Mouse (Mus musculus) megakaryocyte progenitor cell, adult 5-6 weeks (primary cell): ENCODE measurements at regions not wholly inside any gene's neighbourhood (a gene's known extent, or its start where the extent isn't known, plus 50 kb on each side); places are given as distances from the start of the nearest gene placed in this dataset.
A peak's percentile ranks its signal among the peaks of the same experiment; 100 is the strongest.

Experiments
- ATAC-seq: replicated peaks from 2 replicates; pipeline ENCODE4 v1.8.0; 2016; ENCODE audit warnings: mild to moderate bottlenecking, moderate TSS enrichment, inconsistent platforms; ENCODE audit not compliant: poor library complexity

DNA sequence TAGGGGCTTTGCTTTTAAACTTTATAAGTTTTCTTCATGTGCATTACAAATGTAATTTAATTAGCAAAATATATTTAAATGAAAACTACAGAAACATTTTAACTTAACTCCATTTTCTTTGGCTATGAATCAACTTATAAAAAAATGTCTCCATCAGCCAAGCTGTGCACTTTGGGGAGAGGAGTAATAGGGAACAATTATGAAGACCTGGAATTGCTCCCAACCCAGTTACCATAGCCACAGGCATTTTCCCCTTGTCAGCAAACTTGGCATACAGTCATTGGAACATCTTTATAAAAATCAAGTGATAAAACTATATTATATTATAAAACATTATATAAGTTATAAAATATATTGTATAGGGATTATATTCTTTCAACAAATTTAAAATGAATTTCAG is 65.0 kb downstream of the Atxn7l3b start:
- no peak for ATAC-seq

DNA sequence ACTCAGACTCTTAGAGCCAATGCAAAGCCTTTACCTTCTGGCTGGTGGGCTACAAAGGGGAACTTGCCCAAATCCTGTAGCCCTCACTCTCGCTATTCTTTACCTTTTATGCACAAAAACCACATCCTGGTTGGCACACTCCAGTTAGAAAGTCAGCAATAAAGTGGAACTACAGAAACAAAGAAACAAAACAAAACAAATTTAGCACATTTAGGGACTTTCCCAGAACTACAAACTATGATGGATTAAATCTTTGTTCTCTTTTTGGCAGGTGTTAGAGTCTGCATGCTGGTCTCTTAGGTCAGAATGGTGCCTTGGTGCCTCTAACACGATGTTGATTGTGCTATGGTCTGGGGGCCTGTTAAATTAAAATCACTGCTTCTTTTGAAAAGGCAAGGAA is 65.4 kb downstream of the Atxn7l3b start:
- ATAC-seq: peak; percentile 84

DNA sequence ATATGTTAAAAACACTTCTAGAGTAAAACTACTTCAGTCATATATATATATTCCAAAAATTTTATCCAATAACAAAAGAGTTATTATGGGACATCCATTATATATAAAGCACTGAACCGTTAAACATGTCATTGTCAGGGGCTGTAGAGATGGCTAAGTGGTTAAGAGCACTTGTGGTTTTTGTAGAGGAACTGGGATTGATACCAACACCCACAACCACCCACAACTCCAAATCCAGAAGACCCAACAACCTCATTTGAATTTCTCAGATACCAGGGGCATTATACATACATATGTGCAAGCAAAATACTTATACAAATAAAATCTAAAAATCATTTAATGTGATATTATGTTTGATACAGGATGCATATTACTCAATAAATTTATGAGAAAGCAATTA is 76.8 kb downstream of the Atxn7l3b start:
- ATAC-seq: peak; percentile 83

DNA sequence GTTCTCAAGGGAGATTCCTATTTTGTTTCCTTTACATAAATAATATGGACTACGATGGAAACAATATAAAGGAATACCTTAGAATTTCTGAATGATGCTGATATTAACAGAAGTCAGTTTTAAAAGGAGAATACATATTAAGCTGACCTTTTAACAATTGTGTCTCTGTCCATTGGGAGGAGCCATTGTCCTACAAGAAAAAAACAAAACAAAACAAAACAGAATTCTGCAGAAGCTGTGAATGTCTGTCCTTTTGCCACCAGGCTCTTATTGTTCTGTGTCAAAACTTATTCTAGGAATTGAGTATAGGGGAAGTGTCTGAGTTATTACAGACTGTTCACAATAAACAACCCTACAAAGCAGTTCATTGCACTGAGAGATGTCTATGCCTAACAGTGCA is 82.6 kb downstream of the Atxn7l3b start:
- ATAC-seq: peak; percentile 65

DNA sequence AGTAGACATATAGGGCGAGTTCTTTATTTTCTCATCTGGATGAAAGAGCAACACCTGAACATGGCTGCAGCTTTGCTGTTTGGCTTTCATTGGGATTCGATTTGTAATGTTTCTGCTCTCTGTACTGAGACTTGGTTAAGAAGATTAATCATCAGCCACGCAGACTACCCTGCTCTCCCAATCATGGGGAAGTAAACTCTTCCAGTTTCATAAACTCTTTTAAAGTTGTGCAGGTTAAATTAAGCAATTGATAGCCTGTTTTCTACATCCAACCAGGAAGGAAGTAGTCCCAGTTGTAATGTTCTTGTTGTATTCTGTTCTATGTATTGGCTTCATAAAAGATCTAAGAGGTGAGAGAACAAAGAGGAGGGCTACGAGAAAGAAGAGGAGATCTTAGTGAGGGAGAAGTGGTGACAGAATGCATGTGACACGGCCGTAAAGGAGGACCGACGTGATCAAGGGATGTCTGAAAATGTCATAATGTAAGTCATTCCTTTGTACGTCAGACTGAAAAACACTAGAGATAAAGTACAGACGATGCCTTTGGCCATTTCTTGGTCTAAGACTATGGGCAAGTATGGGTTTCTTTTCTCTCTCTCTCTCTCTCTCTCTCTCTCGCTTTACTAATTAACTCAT is 91.3 kb downstream of the Atxn7l3b start:
- peak; percentile 67 for ATAC-seq

DNA sequence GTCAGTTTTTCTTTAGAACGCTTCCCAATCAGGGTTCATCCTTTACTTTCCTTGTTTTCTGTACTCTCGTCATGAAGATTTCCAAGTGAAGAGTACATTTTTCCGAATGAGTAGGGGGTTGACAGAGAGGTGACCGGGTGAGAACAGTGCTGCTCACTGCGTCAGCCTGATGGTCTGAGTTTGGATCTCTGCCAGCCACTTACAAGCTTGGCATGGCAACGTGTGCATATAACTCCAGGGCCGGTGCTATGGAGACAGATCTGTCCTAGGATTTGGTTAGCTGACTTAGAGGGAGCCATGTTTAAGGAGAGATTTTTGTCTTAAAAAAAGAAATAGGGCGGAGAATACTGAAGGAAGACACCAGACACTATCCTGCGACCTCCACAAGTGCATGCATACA is 92.8 kb downstream of the Atxn7l3b start:
- ATAC-seq: 0 out of 2 replicates have a peak, but pooled peaks have one; percentile 19

DNA sequence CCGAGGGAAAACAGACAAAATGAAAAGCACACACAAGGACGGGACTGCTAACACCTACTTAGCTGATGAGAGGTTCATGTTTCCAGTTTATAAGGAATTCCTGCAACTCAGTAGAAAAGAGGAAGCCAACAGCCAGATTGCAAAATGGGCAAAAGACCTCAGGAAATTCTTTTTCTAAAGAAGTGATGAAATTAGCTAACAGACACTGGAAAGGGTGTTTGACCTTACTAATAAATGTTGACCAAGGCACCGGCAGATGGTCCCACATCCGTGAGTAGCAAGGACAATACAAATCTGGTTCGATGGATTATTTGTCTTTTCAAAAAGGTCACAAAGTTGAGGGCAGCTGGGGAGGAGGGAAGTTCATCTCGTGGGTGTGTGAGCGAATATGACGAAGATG is 93.3 kb downstream of the Atxn7l3b start:
- ATAC-seq: peak; percentile 80

DNA sequence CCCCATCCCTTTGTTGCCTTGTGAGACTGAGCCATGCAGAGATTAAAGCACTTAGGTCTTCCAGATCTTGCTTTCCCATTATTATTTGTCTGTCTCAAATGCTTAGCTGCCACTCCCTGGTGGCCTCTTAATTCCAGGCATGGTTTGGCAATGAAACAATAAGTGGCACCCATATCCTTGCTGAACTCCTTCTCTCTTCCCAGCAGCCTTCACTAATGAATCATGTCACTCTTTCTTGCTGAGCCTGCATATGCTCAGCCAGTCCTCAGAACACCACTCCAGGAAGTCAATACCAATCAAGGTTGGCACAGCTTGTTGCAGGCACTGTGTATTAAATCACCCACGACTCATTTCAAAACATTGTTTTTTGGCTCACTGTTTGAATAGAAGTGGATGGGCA is 118.6 kb downstream of the Atxn7l3b start:
- ATAC-seq: no peak

DNA sequence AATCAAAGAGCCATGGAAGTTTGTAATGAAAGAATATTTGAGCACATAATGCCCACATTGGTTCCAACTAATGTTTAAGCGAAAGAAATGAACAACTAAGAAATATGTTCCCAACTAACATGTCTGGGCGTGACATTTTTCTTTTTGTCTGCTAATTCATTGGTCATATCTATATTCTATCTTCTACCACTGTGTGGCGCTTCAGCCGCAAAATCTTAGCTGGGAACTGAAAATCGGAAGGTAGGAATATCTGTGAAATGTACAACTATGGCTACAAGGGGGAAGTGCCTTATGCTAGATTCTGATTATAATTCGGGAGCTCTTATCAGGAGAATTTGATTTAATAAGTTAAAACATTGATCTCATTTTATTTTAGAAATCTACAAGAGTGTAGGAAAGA is 125.2 kb downstream of the Atxn7l3b start:
- ATAC-seq: peak; percentile 84

DNA sequence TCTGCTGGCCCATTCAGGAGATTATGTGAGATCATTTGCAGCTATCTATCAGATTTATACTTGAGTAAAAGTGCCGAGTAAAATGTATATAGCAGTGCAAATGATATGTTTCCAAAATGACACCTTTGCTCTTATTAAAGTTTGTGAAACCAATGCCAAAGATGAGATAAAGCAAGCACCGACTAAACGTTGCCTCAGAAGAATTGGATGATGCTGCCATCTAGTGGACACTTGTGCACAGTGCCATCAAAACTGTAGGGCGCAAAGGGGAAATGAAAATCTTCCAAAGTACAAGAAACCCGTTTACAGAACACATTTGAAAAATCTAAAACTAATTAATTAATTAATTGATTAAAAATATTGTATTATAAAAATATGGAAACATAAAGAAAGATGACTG is 127.2 kb downstream of the Atxn7l3b start:
- peak; percentile 94 for ATAC-seq

DNA sequence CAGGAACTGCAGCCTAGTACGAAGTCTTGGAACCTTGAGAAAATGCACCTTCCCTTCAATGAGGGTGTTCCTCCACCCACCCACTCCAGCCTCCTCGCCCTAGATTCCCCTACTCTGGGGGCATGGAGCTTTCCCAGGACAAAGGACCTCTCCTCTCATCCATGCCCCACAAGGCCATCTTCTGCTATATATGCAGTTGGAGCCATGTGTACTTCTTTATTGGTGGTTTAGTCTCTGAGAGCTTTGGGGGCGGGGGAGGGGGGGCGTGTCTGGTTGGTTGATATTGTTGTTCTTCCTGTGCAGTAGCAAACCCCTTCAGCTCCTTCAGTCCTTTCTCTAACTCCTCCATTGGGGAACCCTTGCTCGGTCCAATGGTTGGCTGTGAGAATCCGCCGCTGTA is 130.2 kb downstream of the Atxn7l3b start:
- no peak for ATAC-seq

DNA sequence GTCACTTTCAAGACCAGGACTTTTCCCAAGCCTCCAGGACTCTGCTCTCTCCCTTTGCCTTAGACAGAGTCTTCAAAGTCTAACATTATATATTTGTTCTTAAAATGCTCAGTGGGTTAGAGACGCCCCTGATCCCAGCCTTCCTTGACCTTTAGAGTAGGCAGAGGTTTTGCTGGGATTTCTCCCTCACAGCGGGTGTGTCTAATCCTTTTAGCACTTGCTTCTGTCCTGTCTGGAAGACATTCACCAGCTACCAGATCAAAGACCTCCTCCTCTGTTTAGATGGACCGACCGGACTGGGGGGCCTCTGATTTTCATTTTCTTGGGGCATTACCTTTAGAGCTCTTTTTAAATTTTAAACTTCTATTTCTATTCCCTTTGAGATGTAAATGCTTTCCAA is 130.7 kb downstream of the Atxn7l3b start:
- no peak for ATAC-seq

DNA sequence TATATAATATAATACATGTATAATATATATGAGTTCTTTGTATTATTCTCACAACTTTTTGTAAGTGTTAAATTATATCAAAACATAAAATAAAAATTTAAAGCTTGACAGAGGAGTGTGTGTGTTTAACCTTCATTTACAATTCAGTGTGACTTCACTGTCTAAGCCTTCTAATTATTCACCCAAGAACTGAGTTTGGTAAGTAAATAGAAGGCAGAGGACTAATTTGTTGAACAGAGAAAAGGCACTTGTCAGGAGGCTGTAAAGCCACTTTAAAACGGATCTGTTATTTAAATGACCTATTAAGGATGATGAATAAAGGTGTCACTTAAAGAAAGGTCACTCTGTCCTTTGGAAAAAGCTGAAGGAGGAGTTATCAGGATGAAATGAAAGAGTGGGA is 132.9 kb downstream of the Atxn7l3b start:
- ATAC-seq: no peak

DNA sequence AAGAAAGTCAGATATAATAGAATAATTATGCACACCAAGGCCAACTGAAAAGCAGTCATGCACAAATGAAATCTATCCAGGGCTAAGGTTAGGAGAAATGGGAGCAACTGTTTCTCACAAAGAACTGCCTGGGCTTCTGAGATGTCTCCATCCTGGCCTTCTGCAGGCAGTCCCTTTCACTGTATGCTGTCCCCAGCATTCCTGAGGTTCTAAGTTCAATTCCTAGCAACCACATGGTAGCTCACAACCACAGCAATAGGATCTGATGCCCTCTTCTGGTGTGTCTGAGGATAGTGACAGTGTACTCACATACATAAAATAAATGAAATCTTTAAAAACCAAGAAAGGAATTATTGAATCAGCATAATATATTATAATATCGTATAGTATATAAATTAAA is 133.3 kb downstream of the Atxn7l3b start:
- no peak for ATAC-seq

DNA sequence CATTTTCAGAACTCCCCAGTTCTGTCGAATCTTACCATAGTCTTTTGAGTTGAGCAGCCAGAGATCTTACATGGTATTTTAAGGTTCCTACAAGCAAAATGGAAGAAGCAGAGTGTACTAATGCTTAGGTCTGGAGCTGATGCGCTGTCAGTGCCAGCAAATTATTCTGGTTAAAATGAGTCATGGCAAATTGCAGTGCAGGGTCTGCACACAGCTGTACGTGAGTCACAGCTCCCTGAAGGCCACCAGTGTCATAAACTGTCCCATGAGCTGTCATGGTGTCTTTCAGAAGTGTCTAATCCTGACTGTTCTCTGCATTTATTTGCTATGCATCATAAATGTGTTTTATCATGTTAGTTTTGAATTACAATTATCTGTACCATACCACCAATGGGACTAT is 140.6 kb downstream of the Atxn7l3b start:
- ATAC-seq: no peak

DNA sequence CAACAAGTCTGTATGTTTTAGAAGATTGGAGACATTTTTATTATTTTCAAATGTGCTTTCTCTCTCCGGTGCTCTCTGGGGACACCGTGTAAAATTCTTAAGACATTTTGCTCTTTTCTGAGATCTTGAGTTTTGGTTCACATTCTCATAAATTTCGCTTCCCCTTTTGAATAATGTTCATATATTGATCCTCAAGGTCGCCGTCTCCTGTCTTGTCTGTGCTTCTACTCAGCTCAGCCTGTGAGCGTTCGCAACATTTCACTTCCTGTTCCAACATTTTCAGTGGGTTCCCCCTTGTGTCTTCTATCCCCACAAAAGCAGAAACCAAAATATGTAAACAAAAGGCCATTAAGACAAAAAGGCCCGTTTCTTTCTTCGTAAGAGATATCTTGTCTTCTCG is 154.5 kb downstream of the Atxn7l3b start:
- no peak for ATAC-seq

DNA sequence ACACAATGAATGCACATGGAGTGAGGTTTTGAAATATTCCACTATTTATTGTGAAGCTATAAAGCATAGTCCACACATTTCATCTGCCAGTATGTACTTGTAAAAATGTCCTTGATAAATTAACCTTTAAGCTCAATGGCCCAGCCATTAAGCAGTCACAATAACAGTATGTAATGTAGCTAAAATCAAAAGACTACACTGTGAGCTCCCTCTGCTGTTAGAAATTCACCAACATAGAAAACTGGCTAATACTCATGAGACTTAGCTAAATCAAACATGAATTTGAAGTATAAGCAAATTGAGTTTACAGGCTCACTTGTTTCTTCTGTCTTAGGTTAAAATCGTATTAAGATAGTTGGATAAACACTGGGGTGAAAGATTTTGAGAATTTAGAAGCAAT is 182.1 kb downstream of the Atxn7l3b start:
- ATAC-seq: no peak

DNA sequence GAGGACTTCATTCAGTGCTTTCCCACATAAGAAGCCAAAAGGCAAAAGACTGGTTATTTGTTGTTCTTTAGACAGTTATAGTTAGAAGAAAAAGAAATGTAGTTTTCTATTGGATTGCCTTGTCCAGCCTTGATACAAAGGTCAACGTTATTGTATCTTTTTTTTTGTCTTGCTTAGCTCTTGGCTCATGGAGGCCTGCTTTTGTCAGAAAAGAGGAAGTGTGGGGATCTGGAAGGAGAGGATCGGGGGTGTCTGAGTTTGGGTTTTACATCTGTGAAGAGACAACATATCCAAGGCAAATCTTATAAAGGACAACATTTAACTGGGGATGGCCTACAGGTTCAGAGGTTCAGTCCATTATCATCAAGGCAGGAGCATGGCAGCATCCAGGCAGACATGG is 185.3 kb downstream of the Atxn7l3b start:
- no peak; the same call in 1 of the 2 replicates for ATAC-seq

DNA sequence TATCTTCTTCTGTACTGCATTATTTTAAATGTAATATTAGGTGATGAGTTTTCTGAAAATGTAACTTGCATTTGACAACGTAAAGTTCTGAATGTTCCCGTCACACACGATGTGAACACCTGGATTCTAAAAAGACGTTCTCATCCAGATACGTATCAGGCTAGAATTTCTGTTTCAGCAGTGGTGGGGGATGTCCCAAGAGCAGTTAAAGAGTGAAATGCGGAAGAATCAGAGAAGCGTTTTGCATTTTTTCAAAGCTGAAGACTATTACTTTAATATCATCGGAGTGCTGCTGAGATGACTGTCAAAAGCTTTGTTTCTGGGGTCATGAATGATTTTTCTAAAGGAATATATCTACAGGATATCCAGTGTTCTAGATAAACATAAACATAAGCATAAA is 186.7 kb downstream of the Atxn7l3b start:
- ATAC-seq: no peak
